ENCODE assay signal across 8 mouse cellular contexts in genomic region chr8:119909944-119910546, GRCm38 (mm10). TPM values are rescaled to one million over a fixed set of nuclear protein-coding genes. Genes with fewer than 3 reads are reported as not detected.
DNase-seq lines count a peak whose midpoint lies in the region; ATAC-seq and TF ChIP-seq lines count a peak whose summit lies in the region.

Gene Usp10, plus strand, starts transcription at chr8:119910360.

- 28% methylated on average over 13 of the region's 13 CpGs for WGBS in forebrain, embryonic 11.5 days
- 32% methylated on average over 13 of the region's 13 CpGs for WGBS in hindbrain, embryonic 10.5 days
- 27% methylated on average over 13 of the region's 13 CpGs for WGBS in liver, adult 2 months
- 22% methylated on average over 13 of the region's 13 CpGs for WGBS in stomach, embryonic 15.5 days

- in situ Hi-C loops in Patski (cut with MboI; ENCODE audit: low pct_unique_long_range_greater_than_20kb), result loop anchor here (10.0 kb wide), 1 partner anchor 225 kb away; no protein-coding TSS in a partner anchor

- H3K27me3 ChIP-seq in Patski, result no peaks in the 10 kb centered on the region
- H3K27me3 ChIP-seq in forebrain, embryonic 11.5 days (ENCODE audit: control insufficient read depth, insufficient read depth, low read length), result no peaks in the 10 kb centered on the region
- peaks cover 5% of the 10 kb centered on the region for H3K27me3 ChIP-seq in hindbrain, embryonic 10.5 days (ENCODE audit: insufficient read depth, poor library complexity, severe bottlenecking)
- no peaks in the 10 kb centered on the region for H3K27me3 ChIP-seq in liver, adult 2 months (ENCODE audit: control insufficient read depth, insufficient read depth, low read length)
- H3K27me3 ChIP-seq in stomach, embryonic 15.5 days (replicated peaks), result no peaks in the 10 kb centered on the region

- DNase-seq in layer of hippocampus, adult 18-20 months (ENCODE audit: low spot score in 2 of 2), result no peak
- DNase-seq in layer of hippocampus, adult 9-10 months (ENCODE audit: low spot score), result no peak
- no peak for DNase-seq in Patski (ENCODE audit: low read depth, low spot score)
- DNase-seq in forebrain, embryonic 11.5 days (ENCODE audit: low spot score), result no peak
- DNase-seq in hindbrain, embryonic 10.5 days (ENCODE audit: low spot score), result no peak
- no peak for DNase-seq in liver, adult 2 months (ENCODE audit: extremely low read depth, low read depth, low spot score)
- DNase-seq in retina, embryonic 14.5 days (ENCODE audit: low spot score), result no peak

- ATAC-seq in Patski, result peak; percentile 13
- 0 out of 2 replicates have a peak, but pooled peaks have one; percentile 1 for ATAC-seq in forebrain, embryonic 11.5 days (replicated peaks; ENCODE audit: low FRiP score)
- ATAC-seq in stomach, embryonic 15.5 days (ENCODE audit: insufficient read depth, low FRiP score, low read depth), result no peak

- no peak for TF ChIP-seq POLR2A in liver, adult 2 months (IDR thresholded peaks at IDR 0.05; ENCODE audit: extremely low read depth, insufficient read depth, low read length)

- H3K79me2 ChIP-seq in liver, adult 2 months (ENCODE audit: control insufficient read depth, insufficient read depth, low read length), result peaks cover 29% of the 10 kb centered on the region

- peaks cover 10% of the 10 kb centered on the region for H3K4me1 ChIP-seq in forebrain, embryonic 11.5 days (replicated peaks; ENCODE audit: control insufficient read depth, insufficient read depth, low read length)
- H3K4me1 ChIP-seq in hindbrain, embryonic 10.5 days (replicated peaks), result peaks cover 48% of the 10 kb centered on the region
- peaks cover 20% of the 10 kb centered on the region for H3K4me1 ChIP-seq in liver, adult 2 months (ENCODE audit: control insufficient read depth, insufficient read depth, low read length)
- H3K4me1 ChIP-seq in stomach, embryonic 15.5 days, result peaks cover 31% of the 10 kb centered on the region

- no peaks in the 10 kb centered on the region for H3K9me3 ChIP-seq in forebrain, embryonic 11.5 days (ENCODE audit: control insufficient read depth, low read length)
- H3K9me3 ChIP-seq in hindbrain, embryonic 10.5 days, result no peaks in the 10 kb centered on the region
- no peaks in the 10 kb centered on the region for H3K9me3 ChIP-seq in stomach, embryonic 15.5 days

- no peaks in the 10 kb centered on the region for H3K36me3 ChIP-seq in forebrain, embryonic 11.5 days (ENCODE audit: control insufficient read depth, insufficient read depth, low read length)
- no peaks in the 10 kb centered on the region for H3K36me3 ChIP-seq in hindbrain, embryonic 10.5 days
- no peaks in the 10 kb centered on the region for H3K36me3 ChIP-seq in liver, adult 2 months (ENCODE audit: control insufficient read depth, insufficient read depth, low read length)
- H3K36me3 ChIP-seq in stomach, embryonic 15.5 days, result no peaks in the 10 kb centered on the region

- peak within 1 kb of the TSS; percentile 84 for H3K27ac ChIP-seq in forebrain, embryonic 11.5 days (ENCODE audit: low read depth, low read length)
- peak within 1 kb of the TSS; percentile 99 for H3K27ac ChIP-seq in hindbrain, embryonic 10.5 days
- H3K27ac ChIP-seq in liver, adult 2 months (replicated peaks; ENCODE audit: insufficient read depth, low read depth, low read length), result peak within 1 kb of the TSS; percentile 89
- peak within 1 kb of the TSS; percentile 96 for H3K27ac ChIP-seq in stomach, embryonic 15.5 days

- TF ChIP-seq CTCF in Patski (IDR thresholded peaks at IDR 0.05), result no peak
- no peak for TF ChIP-seq CTCF in liver, adult 2 months (IDR thresholded peaks at IDR 0.05; ENCODE audit: low read depth, low read length)

- peak within 1 kb of the TSS; percentile 76 for H3K4me2 ChIP-seq in forebrain, embryonic 11.5 days (ENCODE audit: low read depth, low read length, severe bottlenecking)
- H3K4me2 ChIP-seq in stomach, embryonic 15.5 days, result peak within 1 kb of the TSS; percentile 97

- peak within 1 kb of the TSS; percentile 82 for H3K4me3 ChIP-seq in forebrain, embryonic 11.5 days (ENCODE audit: low read depth, low read length)
- peak within 1 kb of the TSS; percentile 89 for H3K4me3 ChIP-seq in hindbrain, embryonic 10.5 days
- H3K4me3 ChIP-seq in liver, adult 2 months (ENCODE audit: insufficient read depth, low read depth, low read length), result peak within 1 kb of the TSS; percentile 87
- peak within 1 kb of the TSS; percentile 87 for H3K4me3 ChIP-seq in stomach, embryonic 15.5 days (replicated peaks)

- H3K9ac ChIP-seq in forebrain, embryonic 11.5 days (ENCODE audit: low read length), result peak within 1 kb of the TSS; percentile 96
- H3K9ac ChIP-seq in liver, adult 2 months (ENCODE audit: low read depth, low read length), result peak within 1 kb of the TSS; percentile 99
- peak within 1 kb of the TSS; percentile 88 for H3K9ac ChIP-seq in stomach, embryonic 15.5 days

- POLR2A ChIA-PET in Patski (lab: Charles Lee), result interaction anchor here (1.3 to 1.5 kb wide), 2 partner anchors 9 to 30 kb away, joined by 3 read pairs; no protein-coding TSS in a partner anchor

- CTCF ChIA-PET in Patski (lab: Charles Lee), result no interaction called here

RNA-seq across cellular contexts. Expression of gene Usp10, which starts in this region (rescaled TPM):
- total RNA-seq in layer of hippocampus, adult 18-20 months (2021), result 10 to 100 TPM; 88.3 to 89.2 TPM
- 107 TPM for polyA plus RNA-seq in Patski (2021)
- polyA plus RNA-seq in forebrain, embryonic 11.5 days (2014; fragmentation: Nextera tagmentation; extraction: Ambion mirVana), result 209 and 210 TPM in 2 replicates
- 182 and 219 TPM in 2 replicates for polyA plus RNA-seq in hindbrain, embryonic 10.5 days (2016; fragmentation: Nextera tagmentation; extraction: Ambion mirVana)
- total RNA-seq in liver, adult 2 months (2014; rRNA removed), result 42.6 and 50.1 TPM in 2 replicates
- 82.3 and 94.1 TPM in 2 replicates for polyA plus RNA-seq in liver, adult 2 months (2012; rRNA removed)
- 127 and 133 TPM in 2 replicates for polyA plus RNA-seq in stomach, embryonic 15.5 days (2015; fragmentation: Nextera tagmentation; extraction: Ambion mirVana)
